Mouse (Mus musculus): ENCODE results near the gene Taf4. TPM values are rescaled to one million over a fixed set of nuclear protein-coding genes. Genes with fewer than 3 reads are reported as not detected.

Gene Taf4
- polyA plus RNA-seq, 1 experiment: 8.9 TPM

- TF ChIP-seq POLR2A (IDR thresholded peaks at IDR 0.05; ENCODE audit: low read depth, low read length): no peak
- TF ChIP-seq CTCF (conservative IDR thresholded peaks at IDR 0.05; ENCODE audit: insufficient read depth, insufficient read length, low read depth, low read length): no peak
- Histone ChIP-seq H3K4me3 (ENCODE audit: insufficient read depth, low read depth, low read length) (no peak overlapping the region), H3K36me3 (ENCODE audit: control insufficient read depth, insufficient read depth, low read length) (peaks cover 3% of the 10 kb centered on the region; the same call in 1 of the 2 replicates), H3K27me3 (replicated peaks; ENCODE audit: control insufficient read depth, insufficient read depth, low read length) (no peaks in the 10 kb centered on the region), H3K4me1 (ENCODE audit: control insufficient read depth, insufficient read depth, low read length) (no peaks in the 10 kb centered on the region), H3K27ac (ENCODE audit: insufficient read depth, low read depth, low read length) (no peak overlapping the region)
- 94% methylated on average over 8 of the region's 8 CpGs for WGBS
- no peak for DNase-seq
These were observed 55.3 kb downstream of the Taf4 start for GRCm38 (mm10) chr2:179921021-179921653.

DNA sequence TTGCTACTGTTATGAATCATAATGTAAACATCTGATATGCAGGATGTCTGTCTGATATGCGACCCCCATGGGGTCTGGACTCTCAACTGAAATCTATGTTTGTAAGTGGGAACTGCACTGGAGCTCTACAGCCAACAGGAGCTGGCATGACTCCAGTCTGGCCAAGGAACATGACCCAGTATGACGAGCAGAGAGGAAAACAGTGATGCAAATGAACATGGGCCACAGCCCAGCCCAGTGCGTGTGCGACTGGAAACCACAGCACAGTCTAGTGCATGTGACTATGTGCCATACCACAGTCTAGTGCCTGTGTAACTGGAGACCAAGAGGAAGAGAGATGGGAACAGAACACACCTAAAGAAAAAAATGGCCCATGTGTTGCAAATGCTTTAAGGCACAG is 56.4 kb downstream of the Taf4 start:
- Histone ChIP-seq H3K36me3 (ENCODE audit: control insufficient read depth, insufficient read depth, low read length) (peaks cover 3% of the 10 kb centered on the region; the same call in 1 of the 2 replicates), H3K27me3 (replicated peaks; ENCODE audit: control insufficient read depth, insufficient read depth, low read length) (no peaks in the 10 kb centered on the region), H3K4me3 (ENCODE audit: insufficient read depth, low read depth, low read length) (no peak overlapping the region), H3K4me1 (ENCODE audit: control insufficient read depth, insufficient read depth, low read length) (no peaks in the 10 kb centered on the region), H3K27ac (ENCODE audit: insufficient read depth, low read depth, low read length) (no peak overlapping the region)
- TF ChIP-seq POLR2A (IDR thresholded peaks at IDR 0.05; ENCODE audit: low read depth, low read length) (no peak), CTCF (conservative IDR thresholded peaks at IDR 0.05; ENCODE audit: insufficient read depth, insufficient read length, low read depth, low read length) (no peak)
- DNase-seq: peak; percentile 30
- WGBS: 59% methylated on average over 4 of the region's 4 CpGs

DNA sequence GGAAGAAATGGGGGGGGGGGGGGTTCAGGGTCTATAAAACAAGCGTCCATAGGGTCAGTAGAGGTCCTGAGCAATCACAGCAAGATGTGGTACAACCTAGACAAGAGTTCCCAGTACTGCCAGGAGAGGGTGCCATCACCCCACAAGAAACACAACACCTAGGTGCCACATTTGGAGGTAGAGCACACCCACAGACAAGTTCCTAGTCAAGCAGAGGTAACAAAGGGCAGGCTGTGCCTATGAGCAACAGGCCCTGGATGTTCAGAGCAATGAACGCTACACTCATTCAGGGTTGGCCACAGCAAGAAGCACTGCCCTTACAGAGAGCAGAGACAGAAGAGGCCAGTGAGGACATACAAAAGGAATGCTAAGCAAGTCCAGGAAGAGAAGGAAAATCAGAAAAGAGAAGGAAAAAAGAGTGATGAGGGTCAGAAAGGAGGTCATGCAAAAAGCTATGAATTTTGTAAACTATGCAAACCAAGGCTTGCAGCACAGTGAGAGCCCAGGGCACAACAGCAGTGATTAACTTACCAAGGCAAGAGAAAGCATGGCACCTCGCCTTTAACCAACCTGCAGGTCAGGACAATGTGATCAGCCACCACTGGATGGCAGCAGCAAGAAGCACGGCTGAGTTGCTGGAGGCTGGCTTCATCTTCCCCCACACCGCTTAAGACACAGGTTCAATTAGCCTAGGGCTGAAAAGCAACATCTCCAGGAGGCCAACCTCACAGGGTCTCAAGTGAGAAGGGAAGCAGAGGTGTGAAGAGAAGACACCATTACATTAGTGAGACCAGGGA is 59.4 kb downstream of the Taf4 start:
- Histone ChIP-seq H3K4me1 (ENCODE audit: control insufficient read depth, insufficient read depth, low read length) (no peaks in the 10 kb centered on the region), H3K27me3 (replicated peaks; ENCODE audit: control insufficient read depth, insufficient read depth, low read length) (no peaks in the 10 kb centered on the region), H3K27ac (ENCODE audit: insufficient read depth, low read depth, low read length) (no peak overlapping the region), H3K36me3 (ENCODE audit: control insufficient read depth, insufficient read depth, low read length) (peaks cover 3% of the 10 kb centered on the region), H3K4me3 (ENCODE audit: insufficient read depth, low read depth, low read length) (no peak overlapping the region)
- no peak for TF ChIP-seq POLR2A (IDR thresholded peaks at IDR 0.05; ENCODE audit: low read depth, low read length)
- TF ChIP-seq CTCF (conservative IDR thresholded peaks at IDR 0.05; ENCODE audit: insufficient read depth, insufficient read length, low read depth, low read length): peak; percentile 94
- WGBS: 16% methylated on average over 5 of the region's 5 CpGs
- DNase-seq: peak; percentile 79

GRCm38 (mm10) chr2:179914246-179914645 is 62.2 kb downstream of the Taf4 start:
- Histone ChIP-seq H3K36me3 (ENCODE audit: control insufficient read depth, insufficient read depth, low read length) (peaks cover 2% of the 10 kb centered on the region), H3K27me3 (replicated peaks; ENCODE audit: control insufficient read depth, insufficient read depth, low read length) (no peaks in the 10 kb centered on the region), H3K4me1 (ENCODE audit: control insufficient read depth, insufficient read depth, low read length) (no peaks in the 10 kb centered on the region), H3K4me3 (ENCODE audit: insufficient read depth, low read depth, low read length) (no peak overlapping the region), H3K27ac (ENCODE audit: insufficient read depth, low read depth, low read length) (no peak overlapping the region)
- 45% methylated on average over 2 of the region's 2 CpGs for WGBS
- DNase-seq: peak; percentile 13
- TF ChIP-seq POLR2A (IDR thresholded peaks at IDR 0.05; ENCODE audit: low read depth, low read length) (no peak), CTCF (conservative IDR thresholded peaks at IDR 0.05; ENCODE audit: insufficient read depth, insufficient read length, low read depth, low read length) (peak; percentile 53)

- H3K36me3 ChIP-seq (ENCODE audit: control insufficient read depth, insufficient read depth, low read length): peaks cover 2% of the 10 kb centered on the region
- no peak for DNase-seq
These were observed 63.1 kb downstream of the Taf4 start for GRCm38 (mm10) chr2:179913349-179913748.

DNA sequence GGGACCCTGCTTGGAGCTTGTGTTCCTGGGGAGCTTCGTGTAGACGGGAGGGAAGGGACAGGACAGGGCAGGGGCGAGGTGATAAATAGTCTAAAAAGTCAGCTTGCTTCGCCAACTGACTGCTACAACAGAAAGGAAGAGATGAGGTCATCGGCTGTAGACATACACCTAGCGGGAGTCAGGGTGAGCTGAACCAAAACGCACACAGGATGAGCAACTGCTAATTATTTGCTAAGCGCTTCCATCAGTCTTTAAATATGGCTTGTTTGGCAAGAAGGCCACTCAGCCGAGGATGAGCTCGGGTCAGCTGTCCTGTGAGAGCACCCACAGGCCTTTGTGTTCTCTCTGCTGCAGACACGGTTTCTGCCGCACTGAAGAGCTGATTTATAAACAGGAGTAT is 63.5 kb downstream of the Taf4 start:
- H3K27me3 ChIP-seq (replicated peaks; ENCODE audit: control insufficient read depth, insufficient read depth, low read length): no peaks in the 10 kb centered on the region
- DNase-seq: no peak
- peaks cover 2% of the 10 kb centered on the region for H3K36me3 ChIP-seq (ENCODE audit: control insufficient read depth, insufficient read depth, low read length)
- WGBS: 50% methylated on average over 12 of the region's 12 CpGs
- H3K4me3 ChIP-seq (ENCODE audit: insufficient read depth, low read depth, low read length): no peak overlapping the region
- H3K4me1 ChIP-seq (ENCODE audit: control insufficient read depth, insufficient read depth, low read length): no peaks in the 10 kb centered on the region
- H3K27ac ChIP-seq (ENCODE audit: insufficient read depth, low read depth, low read length): no peak overlapping the region
- TF ChIP-seq CTCF (conservative IDR thresholded peaks at IDR 0.05; ENCODE audit: insufficient read depth, insufficient read length, low read depth, low read length): no peak
- TF ChIP-seq POLR2A (IDR thresholded peaks at IDR 0.05; ENCODE audit: low read depth, low read length): no peak

More at GRCm38 (mm10) chr2:179913349-179913748, 63.1 kb downstream of the Taf4 start:
- 73% methylated on average over 15 of the region's 15 CpGs for WGBS
- Histone ChIP-seq H3K4me3 (ENCODE audit: insufficient read depth, low read depth, low read length) (no peak overlapping the region), H3K27me3 (replicated peaks; ENCODE audit: control insufficient read depth, insufficient read depth, low read length) (no peaks in the 10 kb centered on the region), H3K4me1 (ENCODE audit: control insufficient read depth, insufficient read depth, low read length) (no peaks in the 10 kb centered on the region), H3K27ac (ENCODE audit: insufficient read depth, low read depth, low read length) (no peak overlapping the region)
- TF ChIP-seq POLR2A (IDR thresholded peaks at IDR 0.05; ENCODE audit: low read depth, low read length) (no peak), CTCF (conservative IDR thresholded peaks at IDR 0.05; ENCODE audit: insufficient read depth, insufficient read length, low read depth, low read length) (no peak)

- no peak overlapping the region for H3K27ac ChIP-seq (ENCODE audit: insufficient read depth, low read depth, low read length)
- H3K36me3 ChIP-seq (ENCODE audit: control insufficient read depth, insufficient read depth, low read length): no peaks in the 10 kb centered on the region
- no peak for DNase-seq
- no peaks in the 10 kb centered on the region for H3K4me1 ChIP-seq (ENCODE audit: control insufficient read depth, insufficient read depth, low read length)
- TF ChIP-seq CTCF (conservative IDR thresholded peaks at IDR 0.05; ENCODE audit: insufficient read depth, insufficient read length, low read depth, low read length) (no peak), POLR2A (IDR thresholded peaks at IDR 0.05; ENCODE audit: low read depth, low read length) (no peak)
- H3K27me3 ChIP-seq (replicated peaks; ENCODE audit: control insufficient read depth, insufficient read depth, low read length): no peaks in the 10 kb centered on the region
- no peak overlapping the region for H3K4me3 ChIP-seq (ENCODE audit: insufficient read depth, low read depth, low read length)
- 86% methylated on average over 2 of the region's 2 CpGs for WGBS
These were observed 79.5 kb downstream of the Taf4 start for GRCm38 (mm10) chr2:179896949-179897348.

Data from kidney, adult 2 months (tissue).